Mouse (Mus musculus) heart, embryonic 12.5 days (tissue): ENCODE measurements around the gene Gatc. TPM values are rescaled to one million over a fixed set of nuclear protein-coding genes. Genes with fewer than 3 reads are reported as not detected.

ENCODE experiments used
- ATAC-seq: fragments of 200-750 bp; cut with Nextera tagmentation; 2 replicates; pipeline ENCODE4 v1.8.0; 2017; ENCODE audit warnings: moderate TSS enrichment, moderate library complexity; ENCODE audit not compliant: insufficient number of reproducible peaks, low FRiP score
- H3K27ac ChIP-seq: fragments of 300-500 bp; sonication (generic); 2 replicates; pipeline ENCODE4 v1.5.1; 2016; ENCODE audit warnings: mild to moderate bottlenecking, moderate library complexity; ENCODE audit not compliant: poor library complexity, severe bottlenecking
- H3K27me3 ChIP-seq: fragments of 300-500 bp; sonication (generic); replicated peaks from 2 replicates; pipeline ENCODE4 v1.6.1; 2016; ENCODE audit warnings: mild to moderate bottlenecking, moderate library complexity
- H3K36me3 ChIP-seq: fragments of 300-500 bp; sonication (generic); 2 replicates; pipeline ENCODE4 v1.6.1; 2016; ENCODE audit warnings: mild to moderate bottlenecking, moderate library complexity
- H3K4me1 ChIP-seq: fragments of 300-500 bp; sonication (generic); replicated peaks from 2 replicates; pipeline ENCODE4 v1.6.1; 2016; ENCODE audit warnings: mild to moderate bottlenecking
- H3K4me2 ChIP-seq: fragments of 300-500 bp; sonication (generic); 2 replicates; pipeline ENCODE4 v1.6.1; 2016; ENCODE audit warnings: mild to moderate bottlenecking, moderate library complexity
- H3K4me3 ChIP-seq: fragments of 300-500 bp; sonication (generic); 2 replicates; pipeline ENCODE4 v1.5.1; 2016; ENCODE audit warnings: mild to moderate bottlenecking
- H3K9ac ChIP-seq: fragments of 300-500 bp; sonication (generic); 2 replicates; pipeline ENCODE4 v1.6.1; 2016; ENCODE audit warnings: mild to moderate bottlenecking, moderate library complexity
- H3K9me3 ChIP-seq: fragments of 300-500 bp; sonication (generic); replicated peaks from 2 replicates; pipeline ENCODE4 v1.6.1; 2016; ENCODE audit warnings: mild to moderate bottlenecking, moderate library complexity
- WGBS: fragments of 180-500 bp; shearing (Covaris S2); methylation state at CpG from one replicate; pipeline ENCODE4 v1.1.7; 2016; 5-methylcytosine and 5-hydroxymethylcytosine counted together
- polyA plus RNA-seq: library from polyadenylated mRNA; unstranded; fragments of >200 nt; fragmentation: Nextera tagmentation; extraction: Ambion mirVana; gene quantifications from 2 replicates; pipeline ENCODE4 v1.2.1, GENCODE M21; 2016

The Gatc gene
- polyA plus RNA-seq, 1 experiment from 2014 or later = 26.1 TPM

DNA sequence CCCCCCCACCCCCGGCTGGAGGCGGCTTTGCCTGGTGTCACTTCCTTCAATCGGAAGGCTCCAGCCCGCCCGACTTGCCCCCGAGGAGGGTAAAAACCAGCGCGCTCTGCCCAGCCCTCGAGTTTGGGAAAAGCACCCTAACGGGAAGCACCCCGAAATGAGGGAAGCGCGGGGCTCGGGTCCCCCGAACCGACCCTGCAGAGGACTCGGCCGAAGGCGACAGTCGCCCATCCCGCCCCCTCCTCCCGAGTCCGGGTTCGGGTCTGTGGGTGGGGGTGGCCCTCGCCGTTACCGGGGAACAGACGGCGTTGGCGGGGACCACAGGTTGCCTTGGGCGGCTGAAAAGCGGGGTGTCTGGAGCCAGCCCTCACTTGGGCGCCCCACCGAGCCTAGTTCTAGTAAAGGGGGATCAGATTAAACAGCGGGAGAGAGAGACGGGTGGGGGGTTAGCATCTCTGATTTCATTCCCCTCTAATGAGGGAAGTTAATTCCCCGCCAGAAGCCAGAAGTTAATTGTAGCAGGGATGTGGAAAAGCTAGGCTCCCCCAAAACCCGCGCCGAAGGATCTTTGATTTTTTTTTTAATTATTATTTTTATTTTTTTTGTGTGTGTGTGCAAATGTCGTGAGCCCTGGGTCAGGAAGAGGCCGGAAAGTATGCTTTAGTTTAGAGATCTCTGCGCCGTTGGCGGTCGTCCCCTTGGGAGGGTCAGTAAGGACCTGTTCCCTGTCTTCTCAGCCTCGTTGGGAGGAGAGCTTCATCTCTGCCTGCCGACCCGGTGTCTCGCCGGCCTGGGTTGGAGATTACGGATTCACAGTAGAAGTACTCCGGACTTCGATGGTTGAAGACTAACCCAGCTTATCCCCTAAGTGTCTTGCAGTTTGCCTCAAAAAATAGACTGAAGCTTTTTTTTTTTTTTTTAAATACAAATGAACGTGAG lies 13.1 kb downstream of the Gatc start:
- Histone ChIP-seq H3K4me3 (peak overlapping the region; percentile 100), H3K9me3 (no peaks in the 10 kb centered on the region), H3K9ac (peak overlapping the region; percentile 100), H3K4me2 (peak overlapping the region; percentile 96), H3K36me3 (peaks cover 28% of the 10 kb centered on the region), H3K27me3 (no peaks in the 10 kb centered on the region), H3K27ac (peak overlapping the region; percentile 84), H3K4me1 (peaks cover 40% of the 10 kb centered on the region)
- no peak for ATAC-seq
- WGBS = under 1% methylated on average over 52 of the region's 55 CpGs

DNA sequence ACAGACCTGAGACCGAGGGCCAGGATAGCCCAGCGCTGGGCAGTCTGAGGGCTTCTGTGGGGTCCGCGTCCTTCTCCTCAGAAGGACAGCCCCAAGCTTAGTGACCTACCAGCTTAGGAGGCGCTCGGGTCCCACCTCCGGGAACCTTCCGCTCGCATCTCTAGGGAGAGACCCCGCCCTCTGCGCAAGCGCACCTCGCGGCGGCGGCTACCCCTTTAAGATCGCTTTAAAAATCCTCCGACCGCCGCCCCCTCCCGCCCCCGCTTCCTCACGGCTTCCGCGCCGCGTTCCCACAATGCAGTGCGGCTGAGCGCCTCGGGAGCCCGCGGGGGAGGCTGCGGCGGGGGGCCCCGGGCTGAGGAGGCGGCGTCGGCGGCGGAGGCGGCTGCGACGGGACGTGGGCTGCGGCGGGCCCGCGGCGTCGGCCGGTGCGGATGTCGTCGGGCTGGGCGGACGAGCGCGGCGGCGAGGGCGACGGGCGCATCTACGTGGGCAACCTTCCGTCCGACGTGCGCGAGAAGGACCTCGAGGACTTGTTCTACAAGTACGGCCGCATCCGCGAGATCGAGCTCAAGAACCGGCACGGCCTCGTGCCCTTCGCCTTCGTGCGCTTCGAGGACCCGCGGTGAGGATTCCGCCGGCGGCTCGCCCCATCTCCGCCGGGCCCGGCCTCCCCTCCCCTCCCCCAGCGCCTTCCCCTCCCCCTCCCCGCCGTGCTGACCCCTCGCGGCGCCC lies 13.9 kb downstream of the Gatc start, which contains the start of gene Srsf9:
TSS of gene Srsf9 (plus strand) at position 303 of the 735 bp plus-strand sequence.
- Histone ChIP-seq H3K36me3 (peaks cover 20% of the 10 kb centered on the region), H3K27me3 (no peaks in the 10 kb centered on the region), H3K4me1 (peaks cover 40% of the 10 kb centered on the region), H3K9ac (peak within 1 kb of the TSS; percentile 100), H3K4me2 (peak within 1 kb of the TSS; percentile 96), H3K27ac (peak within 1 kb of the TSS; percentile 84), H3K9me3 (no peaks in the 10 kb centered on the region), H3K4me3 (peak within 1 kb of the TSS; percentile 100)
- WGBS = under 1% methylated on average over 87 of the region's 97 CpGs
- ATAC-seq = peak; percentile 93

DNA sequence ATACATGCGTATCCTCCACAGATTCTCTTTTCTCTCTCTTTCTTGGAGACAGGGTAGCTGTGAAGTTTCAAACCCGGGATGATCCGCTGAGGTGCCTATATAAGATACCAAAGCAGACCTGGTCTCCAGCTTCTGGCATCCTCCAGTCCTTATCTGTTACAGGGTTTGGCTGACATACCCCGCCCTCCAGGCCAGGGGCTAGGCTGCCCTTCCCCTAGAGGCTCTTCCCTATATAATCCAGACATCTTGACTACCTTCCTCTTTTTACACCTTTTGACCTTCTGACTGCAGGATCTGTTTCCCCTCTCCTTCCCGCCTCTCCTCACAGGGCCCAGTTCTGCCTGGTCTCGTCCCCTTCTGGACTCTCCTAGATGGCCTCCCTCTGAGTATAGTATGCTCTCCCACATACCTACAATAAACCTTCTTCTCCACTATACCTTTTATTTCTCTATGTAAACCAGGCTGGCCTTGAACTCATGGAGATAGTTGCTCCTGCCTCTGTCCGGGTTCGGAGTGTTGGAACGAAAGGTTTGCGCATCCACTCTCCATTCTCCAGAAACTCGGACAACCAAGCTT lies 14.6 kb downstream of the Gatc start:
- Histone ChIP-seq H3K4me3 (peak overlapping the region; percentile 100), H3K9me3 (no peaks in the 10 kb centered on the region), H3K4me2 (peak overlapping the region; percentile 96), H3K27ac (peak overlapping the region; percentile 84), H3K27me3 (no peaks in the 10 kb centered on the region), H3K9ac (peak overlapping the region; percentile 83), H3K36me3 (peaks cover 13% of the 10 kb centered on the region), H3K4me1 (peaks cover 38% of the 10 kb centered on the region)
- ATAC-seq = peak; percentile 65
- WGBS = 14% methylated on average over 11 of the region's 11 CpGs

DNA sequence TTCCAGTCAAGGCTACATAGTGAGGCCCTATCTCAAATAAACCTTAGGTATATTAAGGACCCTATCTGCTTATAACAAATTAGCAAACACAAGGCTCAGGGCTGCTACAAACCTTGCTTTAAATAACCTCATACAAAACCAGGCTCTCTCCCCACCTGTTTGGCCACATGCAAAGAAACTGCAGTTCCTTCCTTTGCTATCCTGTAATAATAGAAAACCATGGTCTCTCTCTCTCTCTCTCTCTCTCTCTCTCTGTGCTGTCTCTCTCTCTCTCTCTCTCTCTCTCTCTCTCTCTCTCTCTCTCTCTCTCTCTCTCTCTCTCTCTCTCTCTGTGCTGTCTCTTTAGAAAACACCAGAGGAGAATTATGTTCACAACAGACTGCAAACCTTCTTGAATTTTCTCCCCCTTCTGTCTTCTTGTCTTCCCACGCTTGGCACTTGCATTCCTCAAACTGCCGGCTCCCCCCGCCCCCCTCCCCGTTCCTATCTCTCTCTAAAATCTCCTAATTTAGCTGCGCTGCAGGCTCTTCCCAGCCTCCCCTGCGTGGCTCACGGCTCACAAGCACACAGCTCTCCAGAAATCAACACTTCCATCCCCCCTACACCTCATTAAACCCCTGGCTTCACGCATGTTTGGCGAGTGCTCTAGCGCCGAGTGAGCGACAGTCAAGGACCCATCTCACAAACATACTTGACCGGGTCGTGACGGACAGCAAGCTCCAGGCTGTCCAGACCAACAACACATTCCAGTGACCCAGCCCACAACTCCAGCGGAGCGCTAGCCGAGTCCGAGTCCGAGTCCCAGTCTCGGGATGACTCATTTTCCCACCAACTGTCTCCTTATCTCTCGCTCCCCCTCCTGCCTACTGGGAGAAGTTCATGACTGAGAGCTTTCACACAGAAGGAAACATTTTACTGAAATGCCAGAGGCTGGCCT lies 21.7 kb downstream of the Gatc start:
- peak overlapping the region; percentile 41 for H3K4me3 ChIP-seq
- H3K27me3 ChIP-seq = no peaks in the 10 kb centered on the region
- under 1% methylated on average over 22 of the region's 22 CpGs for WGBS
- H3K4me1 ChIP-seq = peaks cover 25% of the 10 kb centered on the region
- peak; percentile 80; the same call in 1 of the 2 replicates for ATAC-seq
- peak overlapping the region; percentile 60 for H3K9ac ChIP-seq
- H3K27ac ChIP-seq = peak overlapping the region; percentile 46
- H3K9me3 ChIP-seq = no peaks in the 10 kb centered on the region
- peak overlapping the region; percentile 83 for H3K4me2 ChIP-seq
- H3K36me3 ChIP-seq = no peaks in the 10 kb centered on the region

DNA sequence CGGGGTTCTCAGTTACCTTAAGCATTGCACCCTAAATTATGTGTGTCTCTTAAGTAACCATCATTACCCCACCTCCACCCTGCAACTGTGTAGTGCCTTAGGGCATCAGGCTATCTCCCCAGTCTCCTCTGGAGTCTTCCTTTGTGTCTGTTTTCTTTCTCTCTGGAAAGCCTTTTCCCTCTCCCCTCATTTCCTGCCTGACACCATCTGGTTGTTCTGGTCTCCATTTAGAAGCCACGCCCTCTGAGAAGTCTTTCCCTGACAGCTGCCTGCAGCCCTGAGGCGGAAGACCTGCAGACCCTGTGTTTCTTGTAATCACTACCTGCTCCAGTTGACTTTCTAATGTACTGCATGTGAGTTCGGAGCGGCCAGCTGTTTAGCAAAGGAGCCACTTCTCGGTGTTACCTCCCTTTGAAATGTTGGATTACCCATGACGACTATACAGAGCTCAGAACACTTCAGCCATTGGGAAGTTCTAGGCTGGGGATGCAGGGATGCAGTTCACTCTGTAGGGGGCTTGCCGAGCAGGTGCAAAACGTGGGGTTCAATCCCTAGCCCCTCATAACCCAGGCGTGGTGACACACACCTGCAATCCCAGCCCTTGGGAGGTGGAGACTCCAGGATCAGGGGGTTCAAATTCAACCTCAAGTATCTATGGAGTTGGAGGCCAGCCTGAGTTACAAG lies 23.2 kb downstream of the Gatc start:
- 6% methylated on average over 10 of the region's 10 CpGs for WGBS
- H3K27ac ChIP-seq = peak overlapping the region; percentile 73
- H3K9ac ChIP-seq = 0 out of 2 replicates have a peak overlapping the region, but pooled peaks have one; percentile 26
- H3K4me1 ChIP-seq = peaks cover 37% of the 10 kb centered on the region
- H3K4me2 ChIP-seq = peak overlapping the region; percentile 50
- H3K4me3 ChIP-seq = peak overlapping the region; percentile 3; the same call in 1 of the 2 replicates
- no peaks in the 10 kb centered on the region for H3K27me3 ChIP-seq
- no peaks in the 10 kb centered on the region for H3K36me3 ChIP-seq
- peak; percentile 20; the same call in 1 of the 2 replicates for ATAC-seq
- no peaks in the 10 kb centered on the region for H3K9me3 ChIP-seq

DNA sequence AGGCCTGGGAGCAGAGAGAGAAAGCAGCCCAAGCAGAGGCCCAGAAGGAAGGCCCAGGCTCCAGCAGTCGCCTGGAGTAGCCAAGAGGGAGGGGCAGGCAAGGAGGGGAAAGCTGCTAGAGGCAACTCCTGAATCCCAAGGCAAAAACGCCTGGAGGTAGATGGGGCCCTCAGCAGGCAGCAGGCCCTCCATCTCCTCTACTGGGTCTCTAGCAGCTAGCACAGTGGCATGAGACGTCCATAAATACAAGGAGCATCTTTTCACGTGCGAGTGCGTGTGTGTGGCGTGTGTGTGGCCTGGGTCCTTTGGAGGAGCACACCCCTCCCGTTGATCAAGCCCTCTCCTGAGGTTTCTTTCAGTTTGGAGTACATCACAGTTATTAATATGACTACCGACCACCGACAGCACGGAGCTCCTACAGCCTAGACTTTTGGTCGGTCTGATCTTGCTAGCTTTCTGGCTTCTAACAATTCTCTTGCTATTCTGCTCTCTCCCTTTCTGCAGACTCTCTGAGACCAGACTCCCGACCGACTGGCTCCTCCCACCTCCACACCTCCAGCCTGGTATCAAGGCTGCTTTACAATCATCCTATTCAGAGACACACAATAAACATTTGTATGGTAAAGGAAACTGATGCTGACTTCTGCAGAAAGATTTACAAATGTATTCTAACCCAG lies 23.9 kb downstream of the Gatc start:
- Histone ChIP-seq H3K27ac (peak overlapping the region; percentile 73), H3K27me3 (no peaks in the 10 kb centered on the region), H3K36me3 (no peaks in the 10 kb centered on the region), H3K9ac (peak overlapping the region; percentile 52), H3K4me3 (peak overlapping the region; percentile 3; the same call in 1 of the 2 replicates), H3K4me1 (peaks cover 44% of the 10 kb centered on the region), H3K9me3 (no peaks in the 10 kb centered on the region), H3K4me2 (peak overlapping the region; percentile 50)
- 14% methylated on average over 14 of the region's 14 CpGs for WGBS
- no peak for ATAC-seq

DNA sequence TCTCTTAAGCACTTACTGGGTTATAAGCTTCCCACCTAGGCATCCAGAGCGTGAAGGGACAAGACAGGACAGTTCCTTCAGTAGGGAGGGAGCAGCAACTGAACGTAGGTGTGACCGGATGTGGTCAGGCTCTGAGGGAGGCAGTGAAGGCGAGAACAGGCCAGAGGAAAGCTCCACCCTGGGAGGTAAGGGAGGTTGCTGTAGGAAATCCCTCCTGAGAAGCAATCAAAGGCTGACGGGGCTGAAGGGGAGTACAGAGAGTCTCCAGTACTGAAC lies 27.4 kb downstream of the Gatc start:
- Histone ChIP-seq H3K4me3 (no peak overlapping the region), H3K27me3 (no peaks in the 10 kb centered on the region), H3K4me2 (no peak overlapping the region), H3K4me1 (peaks cover 41% of the 10 kb centered on the region), H3K9ac (no peak overlapping the region), H3K27ac (no peak overlapping the region; the same call in 1 of the 2 replicates), H3K9me3 (no peaks in the 10 kb centered on the region), H3K36me3 (no peaks in the 10 kb centered on the region)
- no peak for ATAC-seq
- 39% methylated on average over 5 of the region's 5 CpGs for WGBS

DNA sequence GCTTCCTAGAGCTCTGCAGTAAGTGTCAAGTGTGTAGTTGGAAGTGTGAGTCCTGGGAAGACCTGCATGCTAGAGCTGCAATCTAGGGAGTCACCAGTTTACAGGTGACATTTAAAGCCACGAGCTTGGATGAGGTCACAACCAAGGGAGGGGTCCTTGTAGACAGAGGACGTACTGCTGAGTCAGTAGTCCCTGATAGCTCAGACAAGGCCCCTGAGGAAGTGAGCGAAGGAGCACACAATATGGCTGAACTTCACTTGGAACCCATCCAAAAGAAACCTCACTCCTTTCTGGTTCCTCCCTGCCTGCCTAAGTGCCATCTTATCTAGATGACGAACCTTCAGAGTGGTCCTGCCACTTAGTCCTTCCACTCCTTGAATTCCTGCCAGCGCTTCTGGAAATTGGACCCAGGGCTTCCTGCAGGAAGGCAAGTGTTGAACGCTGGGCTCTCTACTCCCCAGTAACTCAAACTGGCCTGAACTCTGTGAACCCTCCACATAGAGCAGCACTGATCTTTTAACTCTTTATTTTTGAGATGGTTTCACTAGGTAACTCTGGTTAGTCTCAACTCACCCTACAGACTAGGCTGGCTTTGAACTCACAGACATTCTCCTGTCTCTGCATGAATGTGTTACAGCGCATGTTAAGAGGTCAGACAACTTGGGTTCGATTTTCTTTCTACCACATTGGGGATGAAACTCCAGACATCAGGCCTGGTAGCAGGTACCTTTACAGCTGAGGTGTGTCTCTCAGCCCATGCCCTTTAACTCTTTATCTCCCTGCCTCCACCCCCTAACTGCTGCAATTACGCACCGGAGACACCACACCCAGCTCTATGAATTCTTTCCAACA lies 27.9 kb downstream of the Gatc start:
- Histone ChIP-seq H3K9ac (no peak overlapping the region), H3K4me3 (no peak overlapping the region), H3K27ac (peak overlapping the region; percentile 10; the same call in 1 of the 2 replicates), H3K36me3 (no peaks in the 10 kb centered on the region), H3K4me2 (no peak overlapping the region), H3K4me1 (peaks cover 35% of the 10 kb centered on the region), H3K9me3 (no peaks in the 10 kb centered on the region), H3K27me3 (no peaks in the 10 kb centered on the region)
- WGBS = 40% methylated on average over 10 of the region's 10 CpGs
- ATAC-seq = peak; percentile 85

DNA sequence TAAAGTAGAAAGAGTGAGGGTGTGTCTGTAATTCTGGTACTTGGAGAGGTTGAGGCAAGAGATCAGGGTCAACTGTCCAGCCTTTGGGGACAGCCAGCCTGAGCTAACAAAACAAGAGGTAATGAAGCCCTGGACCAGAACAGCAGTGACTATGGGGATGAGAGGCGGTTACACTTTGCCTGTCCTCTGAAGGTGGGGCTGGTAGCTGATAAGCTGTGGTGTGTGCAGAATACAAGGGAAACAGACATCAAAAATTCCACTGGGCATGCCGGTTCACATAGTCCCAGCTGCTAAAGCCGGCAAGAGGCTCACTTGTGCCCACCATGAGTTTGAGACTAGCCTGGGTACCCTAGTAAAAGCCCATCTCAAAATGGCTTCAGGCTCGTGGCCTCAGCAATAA lies 28.6 kb downstream of the Gatc start:
- H3K9me3 ChIP-seq = no peaks in the 10 kb centered on the region
- H3K4me2 ChIP-seq = no peak overlapping the region
- peak overlapping the region; percentile 10; the same call in 1 of the 2 replicates for H3K27ac ChIP-seq
- peaks cover 28% of the 10 kb centered on the region for H3K4me1 ChIP-seq
- 60% methylated on average over 4 of the region's 4 CpGs for WGBS
- H3K4me3 ChIP-seq = no peak overlapping the region
- no peak overlapping the region for H3K9ac ChIP-seq
- ATAC-seq = peak; percentile 56
- no peaks in the 10 kb centered on the region for H3K36me3 ChIP-seq
- no peaks in the 10 kb centered on the region for H3K27me3 ChIP-seq
